Mouse (Mus musculus) heart, adult 2 months (tissue): ENCODE data around the gene Mlycd. TPM values are rescaled to one million over a fixed set of nuclear protein-coding genes. Genes with fewer than 3 reads are reported as not detected.

Experiments used
- DNase-seq, 2 experiments: peaks; one replicate each; pipeline ENCODE4 v3.0.0; 2021
- H3K27ac ChIP-seq: fragments of 200-600 bp; 2 replicates; pipeline ENCODE4 v1.8.1; 2022
- H3K27me3 ChIP-seq: fragments of 200-500 bp; 2 replicates; pipeline ENCODE4 v1.6.1; 2012; ENCODE audit warnings: mild to moderate bottlenecking, low read length, inconsistent platforms, mixed read lengths; ENCODE audit not compliant: control insufficient read depth, insufficient read depth
- H3K36me3 ChIP-seq: fragments of 200-500 bp; 2 replicates; pipeline ENCODE4 v1.6.1; 2012; ENCODE audit warnings: low read length, inconsistent platforms; ENCODE audit not compliant: control insufficient read depth, insufficient read depth
- H3K4me1 ChIP-seq: fragments of 200-500 bp; 2 replicates; pipeline ENCODE4 v1.6.1; 2011; ENCODE audit warnings: low read length; ENCODE audit not compliant: control insufficient read depth, insufficient read depth
- H3K4me3 ChIP-seq: fragments of 200-600 bp; 2 replicates; pipeline ENCODE4 v1.8.1; 2022
- H3K79me2 ChIP-seq: fragments of 200-500 bp; replicated peaks from 2 replicates; pipeline ENCODE4 v1.6.1; 2012; ENCODE audit warnings: mild to moderate bottlenecking, inconsistent platforms, low read length, moderate library complexity, mixed read lengths; ENCODE audit not compliant: control insufficient read depth, insufficient read depth
- H3K9ac ChIP-seq: fragments of 200-500 bp; 2 replicates; pipeline ENCODE4 v1.6.1; 2012; ENCODE audit warnings: low read depth, mild to moderate bottlenecking, control low read depth, inconsistent platforms, low read length, mixed read lengths
- CTCF ChIP-seq: fragments of 200-600 bp; IDR thresholded peaks from 2 replicates; pipeline ENCODE4 v1.8.1; 2022; ENCODE audit warnings: antibody characterized with exemption, mild to moderate bottlenecking, moderate library complexity
- EP300 ChIP-seq: fragments of 200-500 bp; IDR thresholded peaks from 2 replicates; pipeline ENCODE4 v1.6.1; 2011; ENCODE audit warnings: low read depth, low read length, control low read depth; ENCODE audit not compliant: insufficient read depth
- POLR2A ChIP-seq: fragments of 200-500 bp; IDR thresholded peaks from 2 replicates; pipeline ENCODE4 v1.6.1; 2011; ENCODE audit warnings: mild to moderate bottlenecking, low read depth, low read length, control low read depth; ENCODE audit not compliant: insufficient read depth
- WGBS: fragments of 180-500 bp; shearing (Covaris S2); methylation state at CpG from one replicate; pipeline ENCODE4 v1.1.7; 2018; 5-methylcytosine and 5-hydroxymethylcytosine counted together
- intact Hi-C: fragments of 180-260 bp; cut with DNase I; formaldehyde crosslinking; loops from one replicate; pipeline ENCODE4 v1.15.1; 2025
- polyA plus RNA-seq: library from polyadenylated mRNA; depleted of rRNA; stranded (reverse); fragments of >200 nt; gene quantifications from 2 replicates; pipeline ENCODE4 v1.2.3, GENCODE M21; 2012
- total RNA-seq, 2 experiments: library from RNA; stranded (reverse); gene quantifications; 2 replicates each; pipeline ENCODE4 v1.2.3; 2021

The Mlycd gene
- total and polyA plus RNA-seq, 3 experiments, result 83.8 to 118 (median 110) TPM

GRCm38 (mm10) chr8:119424740-119425139 lies 30.1 kb downstream of the Mlycd start:
- no peaks in the 10 kb centered on the region for H3K79me2 ChIP-seq
- no peak overlapping the region for H3K9ac ChIP-seq
- H3K4me1 ChIP-seq, result peaks cover 52% of the 10 kb centered on the region
- DNase-seq, result peak in 1 of 2 experiments; percentile 70
- peak overlapping the region; percentile 85 for H3K27ac ChIP-seq
- TF ChIP-seq CTCF (no peak), EP300 (no peak), POLR2A (no peak)
- no peaks in the 10 kb centered on the region for H3K27me3 ChIP-seq
- no peak overlapping the region for H3K4me3 ChIP-seq
- no peaks in the 10 kb centered on the region for H3K36me3 ChIP-seq
- intact Hi-C loops, result no loop called here
- 47% methylated on average over 10 of the region's 10 CpGs for WGBS

DNA sequence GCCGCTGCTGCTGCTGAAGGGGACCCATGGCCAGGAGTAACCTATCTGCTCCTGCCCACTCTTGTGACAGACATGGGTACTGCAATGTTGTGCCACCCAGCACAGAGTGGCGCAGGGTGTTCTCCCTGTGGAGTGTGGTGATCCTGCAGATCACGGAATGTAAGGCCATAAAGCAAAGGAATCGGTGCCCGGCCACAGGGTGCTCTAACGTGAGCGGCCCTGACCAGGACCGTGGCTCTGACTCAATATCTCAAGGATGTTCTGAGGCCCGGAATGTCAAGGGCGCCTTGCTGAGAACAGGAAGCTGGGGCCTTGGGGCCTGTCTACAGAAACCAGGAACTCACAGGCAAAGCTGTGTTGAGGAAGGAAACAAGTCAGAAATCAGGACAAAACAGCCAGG lies 30.9 kb downstream of the Mlycd start:
- TF ChIP-seq EP300 (peak; percentile 78; the same call in 1 of the 2 replicates), CTCF (peak; percentile 41), POLR2A (0 out of 2 replicates have a peak, but pooled peaks have one; percentile 29)
- WGBS, result 42% methylated on average over 10 of the region's 10 CpGs
- intact Hi-C loops, result no loop called here
- Histone ChIP-seq H3K27me3 (no peaks in the 10 kb centered on the region), H3K9ac (peak overlapping the region; percentile 3; the same call in 1 of the 2 replicates), H3K4me3 (no peak overlapping the region), H3K27ac (peak overlapping the region; percentile 85), H3K36me3 (no peaks in the 10 kb centered on the region), H3K4me1 (peaks cover 52% of the 10 kb centered on the region), H3K79me2 (no peaks in the 10 kb centered on the region)
- DNase-seq, result peak; percentile 64 to 79

GRCm38 (mm10) chr8:119426069-119426735 lies 31.5 kb downstream of the Mlycd start:
- DNase-seq, result peak in 1 of 2 experiments; percentile 58
- TF ChIP-seq EP300 (no peak), CTCF (no peak), POLR2A (no peak)
- peak overlapping the region; percentile 85 for H3K27ac ChIP-seq
- H3K9ac ChIP-seq, result peak overlapping the region; percentile 17
- no peak overlapping the region for H3K4me3 ChIP-seq
- peaks cover 52% of the 10 kb centered on the region for H3K4me1 ChIP-seq
- H3K27me3 ChIP-seq, result no peaks in the 10 kb centered on the region
- H3K36me3 ChIP-seq, result no peaks in the 10 kb centered on the region
- WGBS, result 51% methylated on average over 6 of the region's 6 CpGs
- intact Hi-C loops, result no loop called here
- no peaks in the 10 kb centered on the region for H3K79me2 ChIP-seq

- Histone ChIP-seq H3K4me1 (peaks cover 37% of the 10 kb centered on the region), H3K9ac (no peak overlapping the region), H3K36me3 (no peaks in the 10 kb centered on the region), H3K27ac (peak overlapping the region; percentile 45), H3K79me2 (no peaks in the 10 kb centered on the region), H3K4me3 (no peak overlapping the region), H3K27me3 (no peaks in the 10 kb centered on the region)
- TF ChIP-seq POLR2A (no peak), CTCF (no peak), EP300 (no peak)
- intact Hi-C loops, result no loop called here
- WGBS, result 55% methylated on average over 12 of the region's 12 CpGs
- DNase-seq, result peak; percentile 62 to 74
Measured at GRCm38 (mm10) chr8:119427634-119428349, 33.1 kb downstream of the Mlycd start.

- Histone ChIP-seq H3K4me1 (peaks cover 34% of the 10 kb centered on the region), H3K27ac (no peak overlapping the region; the same call in 1 of the 2 replicates), H3K36me3 (no peaks in the 10 kb centered on the region), H3K4me3 (no peak overlapping the region), H3K9ac (no peak overlapping the region), H3K79me2 (no peaks in the 10 kb centered on the region), H3K27me3 (no peaks in the 10 kb centered on the region)
- no peak for DNase-seq
- TF ChIP-seq CTCF (no peak), POLR2A (no peak), EP300 (no peak)
- 39% methylated on average over 7 of the region's 7 CpGs for WGBS
- intact Hi-C loops, result no loop called here
Measured at GRCm38 (mm10) chr8:119428350-119428740, 33.7 kb downstream of the Mlycd start.
